Mouse (Mus musculus) heart, adult 2 months (tissue): ENCODE results near the gene Hspb11.

Source experiments
- CTCF ChIP-seq: fragments of 200-600 bp; IDR thresholded peaks from 2 replicates; pipeline ENCODE4 v1.8.1; 2022; ENCODE audit warnings: antibody characterized with exemption, mild to moderate bottlenecking, moderate library complexity
- EP300 ChIP-seq: fragments of 200-500 bp; IDR thresholded peaks from 2 replicates; pipeline ENCODE4 v1.6.1; 2011; ENCODE audit warnings: low read depth, low read length, control low read depth; ENCODE audit not compliant: insufficient read depth
- POLR2A ChIP-seq: fragments of 200-500 bp; IDR thresholded peaks from 2 replicates; pipeline ENCODE4 v1.6.1; 2011; ENCODE audit warnings: mild to moderate bottlenecking, low read depth, low read length, control low read depth; ENCODE audit not compliant: insufficient read depth

- TF ChIP-seq POLR2A: no peak
- no peak for TF ChIP-seq EP300
- no peak for TF ChIP-seq CTCF
Observed at GRCm38 (mm10) chr4:107300371-107300770, 47.0 kb downstream of the Hspb11 start.
